Mouse (Mus musculus) kidney, embryonic 14.5 days (tissue): ENCODE measurements around the gene Uhrf1. TPM values are rescaled to one million over a fixed set of nuclear protein-coding genes. Genes with fewer than 3 reads are reported as not detected.

Experiments
- ATAC-seq: fragments of 200-750 bp; cut with Nextera tagmentation; 2 replicates; pipeline ENCODE4 v1.8.0; 2017; ENCODE audit warnings: moderate number of reproducible peaks, mild to moderate bottlenecking, moderate TSS enrichment, moderate library complexity; ENCODE audit not compliant: low FRiP score, low TSS enrichment
- H3K27ac ChIP-seq: fragments of 300-500 bp; sonication (generic); 2 replicates; pipeline ENCODE4 v1.5.1; 2014; ENCODE audit warnings: low read depth, mild to moderate bottlenecking, low read length, moderate library complexity, mixed read lengths
- H3K27me3 ChIP-seq: fragments of 300-500 bp; sonication (generic); 2 replicates; pipeline ENCODE4 v1.6.1; 2014; ENCODE audit warnings: mild to moderate bottlenecking, low read length; ENCODE audit not compliant: control insufficient read depth, insufficient read depth
- H3K36me3 ChIP-seq: fragments of 300-500 bp; sonication (generic); 2 replicates; pipeline ENCODE4 v1.6.1; 2014; ENCODE audit warnings: low read length, mixed read lengths; ENCODE audit not compliant: control insufficient read depth, insufficient read depth
- H3K4me1 ChIP-seq: fragments of 300-500 bp; sonication (generic); 2 replicates; pipeline ENCODE4 v1.6.1; 2014; ENCODE audit warnings: low read length, mixed read lengths; ENCODE audit not compliant: control insufficient read depth, insufficient read depth
- H3K4me2 ChIP-seq: fragments of 300-500 bp; sonication (generic); replicated peaks from 2 replicates; pipeline ENCODE4 v1.6.1; 2014; ENCODE audit warnings: low read depth, mild to moderate bottlenecking, low read length
- H3K4me3 ChIP-seq: fragments of 300-500 bp; sonication (generic); 2 replicates; pipeline ENCODE4 v1.5.1; 2014; ENCODE audit warnings: mild to moderate bottlenecking, low read length
- H3K9ac ChIP-seq: fragments of 300-500 bp; sonication (generic); 2 replicates; pipeline ENCODE4 v1.6.1; 2014; ENCODE audit warnings: low read depth, mild to moderate bottlenecking, low read length, moderate library complexity
- H3K9me3 ChIP-seq: fragments of 300-500 bp; sonication (generic); 2 replicates; pipeline ENCODE4 v1.6.1; 2016; ENCODE audit warnings: low read length; ENCODE audit not compliant: control insufficient read depth
- WGBS: fragments of 180-500 bp; shearing (Covaris S2); extraction: QIAGEN DNeasy Blood & Tissue Kit; methylation state at CpG from one replicate; pipeline ENCODE4 v1.1.7; 2014; 5-methylcytosine and 5-hydroxymethylcytosine counted together
- polyA plus RNA-seq: library from polyadenylated mRNA; unstranded; fragments of >200 nt; fragmentation: Nextera tagmentation; extraction: Ambion mirVana; gene quantifications from 2 replicates; pipeline ENCODE4 v1.2.1, GENCODE M21; 2014

The Uhrf1 gene
- polyA plus RNA-seq, 1 experiment from 2014 or later = 143 TPM

- no peak overlapping the region for H3K4me2 ChIP-seq
Measured at GRCm38 (mm10) chr17:56372109-56372508, 69.0 kb downstream of the Uhrf1 start.

More at GRCm38 (mm10) chr17:56372109-56372508, 69.0 kb downstream of the Uhrf1 start:
- peaks cover 46% of the 10 kb centered on the region for H3K36me3 ChIP-seq
- H3K9me3 ChIP-seq = no peaks in the 10 kb centered on the region
- H3K4me1 ChIP-seq = no peaks in the 10 kb centered on the region
- H3K9ac ChIP-seq = 0 out of 2 replicates have a peak overlapping the region, but pooled peaks have one; percentile 12
- ATAC-seq = no peak
- 68% methylated on average over 4 of the region's 4 CpGs for WGBS
- no peak overlapping the region for H3K4me3 ChIP-seq
- H3K27me3 ChIP-seq = no peaks in the 10 kb centered on the region
- H3K27ac ChIP-seq = no peak overlapping the region

Other genes starting within 250 kb of the Uhrf1 start
- 34.4 and 42.8 TPM in 2 replicates for gene Ubxn6, start 228.3 kb upstream of the Uhrf1 start, polyA plus RNA-seq
- gene Hdgfl2, start 223.7 kb upstream of the Uhrf1 start, polyA plus RNA-seq = 85.1 and 118 TPM in 2 replicates
- gene Plin4, start 193.5 kb upstream of the Uhrf1 start, polyA plus RNA-seq = 0.08 and 0.17 TPM in 2 replicates
- 1.1 and 1.3 TPM in 2 replicates for gene Plin5, start 185.7 kb upstream of the Uhrf1 start, polyA plus RNA-seq
- gene Lrg1, start 181.3 kb upstream of the Uhrf1 start, polyA plus RNA-seq = not detected in 2 replicates
- 1.4 TPM in 2 replicates for gene Sema6b, start 163.0 kb upstream of the Uhrf1 start, polyA plus RNA-seq
- gene Tnfaip8l1, start 140.8 kb upstream of the Uhrf1 start, polyA plus RNA-seq = 11.4 and 11.8 TPM in 2 replicates
- gene Mydgf, start 119.4 kb upstream of the Uhrf1 start, polyA plus RNA-seq = 80.5 and 89.2 TPM in 2 replicates
- gene Dpp9, start 84.4 kb upstream of the Uhrf1 start, polyA plus RNA-seq = 31.5 and 40.3 TPM in 2 replicates
- 10.5 and 14.3 TPM in 2 replicates for gene Fem1a, start 46.5 kb upstream of the Uhrf1 start, polyA plus RNA-seq
- gene Ticam1, start 26.5 kb upstream of the Uhrf1 start, polyA plus RNA-seq = 4.1 and 7.2 TPM in 2 replicates
- 65.2 and 68.7 TPM in 2 replicates for gene Plin3, start 10.4 kb upstream of the Uhrf1 start, polyA plus RNA-seq
- gene Arrdc5, start 3.0 kb upstream of the Uhrf1 start, polyA plus RNA-seq = not detected in 2 replicates
- gene Kdm4b, start 22.7 kb downstream of the Uhrf1 start, polyA plus RNA-seq = 22.9 and 33.3 TPM in 2 replicates
- 115 and 122 TPM in 2 replicates for gene Ptprs, start 173.2 kb downstream of the Uhrf1 start, polyA plus RNA-seq
- not detected in 2 replicates for gene Znrf4, start 209.1 kb downstream of the Uhrf1 start, polyA plus RNA-seq